Mouse (Mus musculus) ES-E14 (cell line): Measurements from ENCODE around the gene Gm13697.

ENCODE experiments used
- CHD2 ChIP-seq: IDR thresholded peaks from 2 replicates; pipeline ENCODE4 v1.6.1; 2014; ENCODE audit warnings: mild to moderate bottlenecking, low read depth, low read length, inconsistent platforms
- HCFC1 ChIP-seq: IDR thresholded peaks from 2 replicates; pipeline ENCODE4 v1.6.1; 2012; ENCODE audit warnings: low read length, inconsistent platforms, borderline replicate concordance; ENCODE audit not compliant: insufficient read depth

DNA sequence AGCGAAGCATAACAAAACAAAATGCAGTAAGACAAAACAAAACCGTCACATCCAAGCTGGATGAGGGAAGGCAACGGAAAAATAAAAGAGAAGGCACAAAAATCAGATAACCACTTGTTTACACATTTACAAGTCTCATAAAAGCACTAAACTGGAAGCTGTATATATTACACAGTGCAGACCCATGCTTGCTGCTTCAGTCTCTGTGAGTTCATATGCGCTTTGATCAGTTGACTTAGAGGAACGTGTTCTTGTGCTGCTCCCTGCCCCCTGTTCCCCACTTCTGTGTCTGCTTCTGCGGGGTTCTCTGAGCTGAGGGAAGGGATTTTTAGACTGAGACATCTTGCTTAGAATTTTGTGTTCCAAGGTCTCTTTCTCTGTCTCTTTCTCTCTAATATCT, 30.0 kb downstream of the Gm13697 start:
- no peak for TF ChIP-seq HCFC1
- TF ChIP-seq CHD2: no peak
